Mouse (Mus musculus) WW6 (cell line): ENCODE results near the gene Foxo3.

Source experiments
- DNase-seq: peaks from one replicate; pipeline ENCODE4 v3.0.0-alpha.2; 2013; ENCODE audit warnings: low read depth, low spot score

The Foxo3 gene

DNA sequence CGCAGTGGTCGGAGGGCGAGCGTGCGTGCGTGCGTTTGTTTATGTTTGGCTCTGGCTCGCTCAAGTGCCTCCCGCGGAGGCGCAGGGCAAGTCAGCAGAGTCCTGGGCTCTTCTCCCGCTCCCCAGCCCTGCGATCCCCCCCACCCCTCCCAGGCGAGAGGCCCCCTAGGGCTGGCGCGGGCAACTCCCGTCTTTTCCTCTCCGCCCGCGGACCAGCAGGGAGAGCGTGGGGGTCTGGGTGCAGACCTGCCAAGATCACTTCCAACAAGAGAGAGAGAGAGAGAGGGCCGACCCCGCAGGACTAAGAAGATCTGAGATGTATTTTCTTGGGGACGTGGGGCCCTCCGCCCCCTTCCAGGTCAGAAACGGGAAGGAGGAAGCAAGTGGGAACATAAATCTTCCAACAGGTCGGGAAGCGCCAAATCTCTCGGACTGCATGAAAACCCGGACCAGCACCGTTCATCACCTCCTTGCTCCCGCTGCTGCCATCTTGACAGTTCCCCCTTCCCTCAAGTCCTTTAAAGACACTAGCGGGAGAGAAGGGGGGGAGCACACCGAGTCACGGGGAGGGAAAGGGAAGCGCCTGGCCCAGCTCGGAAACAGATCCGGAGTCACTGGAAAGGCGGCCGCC is 569 bp downstream of the Foxo3 start:
- DNase-seq = no peak

DNA sequence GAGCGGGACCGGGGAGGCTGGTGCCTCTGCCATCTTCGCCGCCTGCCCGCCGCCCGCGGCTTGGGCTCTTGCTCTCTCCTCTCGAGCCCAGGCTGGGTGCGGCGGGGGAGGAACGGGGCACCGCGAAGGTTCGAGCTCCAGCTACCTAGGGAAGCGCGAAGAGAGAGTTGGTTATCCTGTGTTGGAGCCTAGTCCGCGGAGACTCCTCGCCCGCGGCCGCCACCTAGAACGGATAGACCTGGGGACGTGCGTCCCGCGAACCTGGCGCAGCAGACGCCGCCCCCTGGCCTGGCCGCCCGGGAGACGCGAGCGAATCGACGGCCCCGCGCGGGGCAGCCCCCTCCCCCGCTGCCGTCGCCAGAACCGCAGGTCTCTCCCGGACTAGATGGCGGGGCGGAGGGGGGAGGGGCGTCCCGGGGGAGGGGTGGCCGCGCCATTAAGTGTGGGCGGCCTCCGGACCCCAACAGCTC is 1.1 kb downstream of the Foxo3 start:
- DNase-seq = no peak

DNA sequence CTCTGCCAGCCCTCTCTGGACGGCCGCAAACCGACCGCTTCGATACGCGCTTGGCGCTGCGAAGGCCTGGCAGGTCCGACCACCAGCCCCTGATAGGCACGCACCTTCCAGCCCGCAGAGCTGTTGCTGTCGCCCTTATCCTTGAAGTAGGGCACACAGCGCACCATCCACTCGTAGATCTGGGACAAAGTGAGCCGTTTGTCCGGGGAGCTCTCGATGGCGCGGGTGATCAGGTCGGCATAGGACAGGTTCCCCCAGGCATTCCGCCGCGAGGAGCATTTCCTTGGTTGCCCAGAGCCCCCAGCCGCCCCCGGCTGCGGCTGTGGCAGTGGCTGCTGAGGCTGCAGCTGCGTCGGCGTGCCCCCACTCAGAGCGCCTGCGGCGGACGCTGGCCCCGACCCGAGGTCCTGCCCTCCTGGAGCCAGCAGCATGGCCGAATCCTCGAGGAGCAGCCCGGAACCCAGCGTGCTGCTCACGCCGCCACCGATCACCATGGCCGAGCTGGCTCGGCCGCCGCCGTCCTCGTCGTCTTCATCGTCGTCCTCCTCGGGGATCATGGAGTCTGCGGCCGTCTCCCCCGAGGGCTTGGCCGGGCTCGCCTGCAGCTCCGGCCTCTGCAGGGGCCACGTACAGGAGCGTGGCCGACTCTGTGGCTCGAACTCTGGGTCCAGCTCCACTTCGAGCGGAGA is 1.7 kb downstream of the Foxo3 start:
- no peak for DNase-seq

DNA sequence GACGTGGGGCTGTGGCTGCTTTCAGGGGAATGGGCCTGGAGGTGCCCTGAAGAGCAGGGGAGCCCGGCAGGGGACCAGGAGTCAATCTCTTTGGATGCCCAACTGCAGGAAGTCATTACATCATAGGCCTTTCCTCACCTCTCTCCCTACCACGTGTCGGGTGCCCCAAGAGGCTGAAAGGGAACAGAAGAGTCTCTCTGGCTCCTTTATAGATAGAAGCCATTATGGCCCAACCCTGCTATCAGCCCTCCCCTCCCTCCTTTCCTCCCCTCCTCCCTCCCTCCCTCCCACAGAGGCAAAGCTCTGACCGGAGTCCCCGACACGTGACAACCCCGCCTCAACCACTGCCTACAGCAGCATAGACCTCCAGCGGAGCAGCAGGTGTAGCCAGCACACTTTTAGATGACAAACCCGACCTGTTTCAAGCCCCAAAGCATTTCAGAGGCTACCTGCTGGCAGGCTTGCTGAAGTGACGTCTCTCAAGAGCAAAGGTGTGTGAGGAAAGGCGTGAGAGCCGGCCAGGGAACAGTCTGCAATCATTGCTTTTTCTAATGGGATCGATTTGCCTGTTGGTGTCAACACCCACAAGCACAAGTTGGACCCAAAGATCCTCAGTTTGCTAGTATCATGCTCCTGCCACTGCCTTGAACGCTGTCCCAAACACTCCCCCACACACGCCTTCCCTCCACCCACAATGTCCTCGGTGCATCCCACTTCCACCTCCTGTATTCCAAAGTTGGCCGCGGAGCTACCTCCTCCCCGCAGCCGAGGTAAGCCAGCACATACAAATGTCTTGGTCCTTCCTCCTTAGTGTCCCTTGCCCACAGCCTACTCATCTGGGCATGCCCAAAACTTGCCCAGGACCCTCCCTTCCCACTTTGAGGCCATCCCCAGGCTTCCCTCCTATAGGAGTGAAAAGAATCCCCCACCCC is 2.5 kb downstream of the Foxo3 start:
- no peak for DNase-seq

DNA sequence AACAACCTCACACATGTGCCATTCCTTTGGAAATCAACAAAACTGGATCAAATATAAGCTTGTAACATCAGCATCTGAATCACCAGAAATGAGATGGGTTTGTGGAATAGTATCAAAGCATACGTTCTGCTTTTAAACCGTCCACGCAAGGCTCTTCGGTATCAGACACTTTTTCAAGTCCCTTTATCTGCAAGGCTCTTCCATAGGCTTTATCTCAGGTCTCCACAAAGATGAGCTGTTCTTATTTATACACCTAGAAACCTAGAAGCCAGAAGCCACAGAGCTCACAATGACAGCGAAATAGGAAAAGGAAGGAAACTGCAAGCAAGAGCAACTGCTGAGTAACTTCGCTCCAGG is 3.2 kb downstream of the Foxo3 start:
- DNase-seq = no peak

DNA sequence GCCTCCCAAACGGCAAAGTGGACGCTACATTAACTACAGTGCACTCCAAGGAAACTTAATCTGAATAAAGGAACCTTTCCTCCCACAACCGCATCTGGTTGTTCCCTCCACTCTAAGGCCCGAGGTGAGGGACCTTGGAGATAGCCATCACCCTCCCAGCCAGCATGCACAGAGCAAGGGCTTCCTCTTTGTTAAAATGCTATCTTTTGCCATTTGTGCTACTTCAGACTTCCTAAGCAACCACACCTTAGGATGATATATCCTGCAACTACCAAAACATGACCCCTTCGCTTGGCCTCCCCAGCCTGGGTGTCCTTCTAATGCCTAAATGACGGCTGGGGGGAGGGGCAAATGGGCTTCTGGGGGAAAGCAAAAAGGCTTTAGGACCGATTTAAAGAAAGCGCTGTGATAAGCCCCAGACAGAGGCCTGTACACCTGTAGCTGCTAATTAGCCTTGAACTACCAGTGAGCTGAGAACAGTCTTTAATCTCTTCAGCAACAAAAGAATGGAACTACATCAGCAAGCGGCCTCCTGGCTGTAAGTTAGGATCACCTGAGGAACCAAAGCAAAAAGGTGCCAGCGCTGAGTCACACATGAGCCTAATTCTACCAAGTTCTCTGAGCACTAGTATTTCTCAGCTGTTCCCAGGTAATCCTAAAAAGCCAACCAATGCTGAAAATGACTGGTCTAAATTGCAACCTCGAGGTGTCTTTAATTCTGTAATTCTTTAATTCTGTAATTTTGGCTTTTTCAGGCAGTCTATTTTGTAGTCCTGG is 4.9 kb downstream of the Foxo3 start:
- DNase-seq = no peak

DNA sequence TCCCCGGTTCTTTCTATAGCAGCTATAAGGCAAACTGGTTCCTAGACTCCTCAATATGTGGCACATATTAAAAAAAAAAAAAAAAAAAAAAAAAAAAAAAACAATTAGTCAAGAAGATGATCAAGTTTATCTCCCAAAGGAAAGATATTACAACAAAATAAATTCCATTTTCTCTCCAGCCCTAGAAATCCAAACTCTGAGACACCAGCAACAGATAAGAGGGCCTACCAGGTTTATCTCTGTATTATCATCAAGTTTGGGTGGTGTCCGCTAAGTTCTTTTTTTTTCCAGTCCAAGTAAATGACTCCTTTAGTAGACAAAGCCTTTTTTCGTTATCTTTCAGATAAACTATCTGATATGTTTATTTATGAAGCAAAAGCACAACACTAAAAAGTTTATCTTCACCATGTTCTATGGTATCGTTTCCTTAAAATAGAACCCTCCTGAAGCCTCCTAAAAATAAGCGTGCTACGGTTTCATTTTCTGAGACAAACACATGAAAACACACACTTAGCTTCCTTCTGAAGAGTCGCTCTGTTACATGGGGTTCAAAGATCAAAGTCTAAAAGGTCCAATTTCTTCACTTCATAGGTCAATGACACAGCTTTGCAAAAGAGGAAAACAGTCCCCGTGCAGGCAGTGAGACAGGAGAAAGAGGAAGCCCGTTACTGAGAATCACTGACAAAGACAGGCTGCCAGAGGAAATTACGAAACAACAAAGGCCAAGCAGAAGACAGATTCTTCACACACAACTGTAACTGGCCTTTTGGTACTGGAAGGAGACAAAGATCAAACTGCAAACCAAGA is 6.1 kb downstream of the Foxo3 start:
- DNase-seq = no peak

DNA sequence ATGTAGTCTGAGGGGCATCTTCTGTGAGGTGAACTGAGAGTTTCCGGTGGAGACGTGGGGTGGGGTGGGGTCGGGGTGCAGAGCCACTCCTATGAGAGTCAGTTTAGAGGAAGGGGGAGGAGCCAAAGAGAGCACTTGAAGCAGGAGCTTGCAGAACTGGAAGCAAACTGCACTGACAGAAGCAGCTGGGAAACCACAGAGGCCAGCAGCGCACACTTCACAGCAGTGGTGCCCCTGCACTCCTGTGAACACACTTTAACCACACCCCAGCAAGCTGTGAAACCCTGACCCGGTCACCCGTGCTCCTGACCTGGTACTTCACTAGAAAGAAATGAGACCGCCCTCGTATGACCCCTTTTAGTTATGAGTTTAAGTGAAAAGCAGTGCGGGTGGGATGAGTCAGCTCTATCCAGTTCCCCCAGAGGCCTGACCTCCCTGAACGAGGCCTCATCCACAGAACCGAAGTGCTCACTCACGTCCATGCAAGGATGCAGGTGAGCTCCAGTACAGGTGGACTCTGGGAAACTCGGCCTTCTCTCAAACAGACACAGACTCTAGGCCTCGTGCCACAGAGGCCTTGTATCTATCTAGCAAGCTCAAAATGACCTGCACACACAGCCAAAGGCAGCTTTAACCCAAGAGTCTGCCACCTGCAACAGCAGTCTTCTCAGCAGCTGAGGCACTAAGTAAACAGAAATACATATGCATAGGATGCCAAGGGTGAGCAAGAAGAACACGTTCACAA is 7.1 kb downstream of the Foxo3 start:
- DNase-seq = no peak

DNA sequence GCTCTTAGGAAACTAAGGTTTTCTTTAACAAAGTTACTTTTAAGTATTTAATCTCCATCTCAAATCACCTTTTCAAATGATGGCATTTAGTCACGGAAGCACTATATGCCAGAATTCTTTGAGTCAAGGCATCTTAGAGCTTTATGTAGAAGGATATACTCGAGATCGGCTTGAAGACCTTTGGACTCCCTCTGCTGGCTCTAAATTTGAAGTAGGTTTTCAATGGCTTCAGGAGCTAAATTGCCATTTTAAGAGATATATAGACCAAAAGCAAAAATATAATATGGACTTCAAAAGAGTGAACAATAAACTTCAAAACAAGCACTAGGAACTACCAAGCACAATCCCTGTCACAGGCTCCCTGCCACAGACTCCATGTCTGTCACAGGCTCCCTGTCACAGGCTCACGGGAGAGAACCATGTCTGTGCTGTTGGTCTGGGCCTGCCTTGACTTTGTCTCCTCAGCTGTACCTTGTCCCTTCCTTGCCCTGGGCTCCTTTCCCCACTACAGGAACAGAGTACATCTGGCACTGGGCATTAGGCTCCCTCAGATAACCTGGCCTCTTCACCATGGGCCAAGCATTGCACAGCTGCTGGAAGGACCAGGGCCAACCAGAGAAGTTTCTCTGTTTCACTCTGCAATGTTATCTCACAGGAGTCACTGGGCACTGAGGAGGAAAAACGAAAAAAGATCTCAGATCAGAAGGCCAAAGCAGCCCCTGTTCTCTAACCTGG is 8.6 kb downstream of the Foxo3 start:
- no peak for DNase-seq

DNA sequence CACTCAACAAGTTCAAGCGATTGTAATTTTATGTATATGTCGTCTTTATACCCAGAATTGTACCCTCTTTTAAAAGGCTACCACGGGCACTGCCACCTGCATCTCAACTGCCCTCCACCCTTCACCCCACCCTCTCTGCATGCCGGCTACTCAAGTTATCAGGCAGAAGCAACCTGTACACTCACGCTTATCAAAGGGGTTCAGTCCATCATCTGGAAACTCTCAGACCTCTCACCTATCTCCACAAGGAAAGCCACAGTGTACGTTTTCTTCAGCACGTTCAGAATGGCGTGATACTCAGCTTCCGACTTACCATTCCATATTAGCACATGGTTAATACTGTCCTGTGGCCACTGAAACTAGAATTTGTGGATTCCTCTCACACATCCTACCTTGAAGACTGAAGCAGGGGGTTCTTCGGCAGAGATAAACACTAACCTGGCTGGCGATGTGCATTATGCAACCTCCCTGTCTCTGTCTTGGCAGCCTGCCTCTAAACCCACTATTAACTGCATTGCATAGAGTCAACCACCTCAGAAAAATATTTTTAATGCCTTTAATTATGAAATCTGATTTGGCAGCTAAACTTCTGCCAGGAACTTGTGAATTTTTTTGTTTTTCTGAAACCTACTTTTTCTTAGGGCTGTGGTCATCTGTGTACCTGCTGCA is 11.4 kb downstream of the Foxo3 start:
- DNase-seq = no peak

DNA sequence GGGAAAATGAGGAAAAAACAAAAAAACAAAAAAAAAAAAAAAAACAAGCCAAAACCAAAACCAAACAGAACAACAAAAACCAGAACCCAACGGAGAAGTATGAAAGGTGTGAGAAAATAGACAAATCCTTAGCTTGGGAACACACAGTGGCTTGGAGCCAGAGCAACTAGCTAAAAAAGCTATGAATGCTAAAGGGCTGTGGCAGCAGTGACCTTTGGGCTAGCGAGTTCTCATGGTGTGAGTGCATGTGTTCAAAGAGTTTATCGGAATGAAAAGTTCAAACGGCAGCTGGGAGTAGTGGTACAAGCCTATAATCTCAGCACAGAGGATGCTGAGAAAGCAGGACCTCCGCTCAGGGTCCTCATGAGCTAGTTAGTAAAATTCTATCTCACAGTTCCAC is 12.4 kb downstream of the Foxo3 start:
- no peak for DNase-seq

DNA sequence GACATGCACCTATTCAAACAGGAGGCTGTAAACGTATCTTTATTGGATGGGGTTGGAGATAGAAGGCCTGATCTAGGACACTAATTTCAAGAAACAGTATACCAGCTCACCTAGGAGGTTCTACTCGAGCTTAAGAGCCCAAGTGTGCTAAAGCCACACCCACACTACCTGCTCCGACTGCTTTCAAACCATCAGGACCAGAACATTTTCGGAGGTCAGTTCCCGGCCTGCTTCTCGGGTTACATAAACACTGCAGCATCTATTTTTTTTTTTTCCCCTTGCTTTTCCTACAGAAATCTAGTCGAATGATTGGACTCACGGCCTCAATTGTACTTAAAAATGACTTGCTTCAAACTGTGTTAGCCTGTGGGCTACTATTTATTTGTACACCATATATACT is 12.9 kb downstream of the Foxo3 start:
- no peak for DNase-seq

DNA sequence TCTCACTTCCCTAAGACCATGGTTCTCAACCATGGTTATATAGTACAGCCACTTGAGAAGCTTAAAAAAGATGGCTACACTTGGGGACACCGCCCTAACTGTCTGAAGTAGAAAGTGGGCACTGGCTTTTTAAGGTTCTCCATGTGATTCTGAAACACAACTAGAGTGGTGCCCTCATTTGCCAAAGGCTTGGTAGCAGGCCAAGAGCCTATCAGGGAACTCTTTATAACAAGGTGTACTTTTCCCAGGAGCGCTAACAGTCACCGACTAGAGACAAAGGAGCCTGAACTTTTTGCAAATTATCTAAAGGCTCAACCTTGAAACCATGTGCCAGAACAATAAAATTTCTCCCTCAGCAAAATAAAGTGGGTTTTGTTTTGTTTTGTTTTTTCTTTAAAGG is 14.5 kb downstream of the Foxo3 start:
- DNase-seq = no peak

DNA sequence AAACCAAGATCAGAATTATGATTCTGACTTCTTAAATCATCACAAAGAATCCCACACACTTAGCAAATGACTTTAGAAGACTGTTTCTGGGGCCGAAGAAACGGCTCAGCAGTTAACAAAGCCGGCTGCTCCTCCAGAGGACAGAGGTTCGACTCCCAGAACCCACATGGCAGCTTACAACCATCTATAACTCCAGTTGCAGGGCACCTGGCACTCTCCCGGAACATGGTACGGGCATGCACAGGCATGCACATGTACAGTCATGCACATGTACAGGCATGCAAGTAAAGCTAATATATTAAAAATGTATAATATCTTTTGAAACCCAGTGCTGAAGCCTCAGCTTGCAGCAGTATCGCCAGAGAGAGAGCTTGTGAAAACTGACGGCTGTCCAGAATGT is 15.5 kb downstream of the Foxo3 start:
- no peak for DNase-seq

DNA sequence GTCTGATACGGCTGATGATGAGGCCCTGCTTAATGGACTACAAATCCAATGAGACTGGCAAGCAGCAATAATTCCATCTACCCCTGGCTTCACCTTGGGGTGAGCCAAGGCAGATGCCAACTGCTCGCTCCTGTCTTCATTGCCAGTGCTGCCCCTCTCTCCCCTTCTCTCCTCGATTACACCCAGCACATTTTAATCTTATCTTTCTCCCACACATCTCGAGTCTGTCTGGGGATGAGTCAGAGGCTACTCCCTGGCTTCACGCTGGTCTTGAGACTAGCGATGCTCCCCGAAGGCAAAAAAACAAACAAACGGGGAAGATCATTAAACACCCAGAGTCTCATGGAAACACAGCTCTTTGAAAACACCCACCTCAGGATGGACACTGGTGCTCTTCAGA is 16.0 kb downstream of the Foxo3 start:
- no peak for DNase-seq

DNA sequence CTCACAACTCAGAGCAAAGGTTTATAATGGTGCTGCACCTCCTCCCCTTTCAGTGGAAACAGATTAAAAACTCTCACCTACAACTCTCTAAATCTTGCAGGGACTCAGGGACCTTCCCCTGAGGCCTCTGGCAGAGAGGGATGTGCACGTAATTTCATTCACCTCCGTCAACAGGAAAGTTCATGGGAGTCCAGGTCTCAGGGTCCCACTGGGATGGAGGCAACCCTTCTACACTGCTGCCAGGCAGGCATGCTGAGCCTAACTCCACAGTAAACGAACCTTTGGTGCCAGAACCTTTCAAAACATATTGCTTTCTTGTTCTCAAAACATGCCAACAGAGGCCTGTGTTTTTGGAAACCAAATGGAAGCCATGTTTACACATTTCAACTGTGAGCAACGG is 17.0 kb downstream of the Foxo3 start:
- no peak for DNase-seq

DNA sequence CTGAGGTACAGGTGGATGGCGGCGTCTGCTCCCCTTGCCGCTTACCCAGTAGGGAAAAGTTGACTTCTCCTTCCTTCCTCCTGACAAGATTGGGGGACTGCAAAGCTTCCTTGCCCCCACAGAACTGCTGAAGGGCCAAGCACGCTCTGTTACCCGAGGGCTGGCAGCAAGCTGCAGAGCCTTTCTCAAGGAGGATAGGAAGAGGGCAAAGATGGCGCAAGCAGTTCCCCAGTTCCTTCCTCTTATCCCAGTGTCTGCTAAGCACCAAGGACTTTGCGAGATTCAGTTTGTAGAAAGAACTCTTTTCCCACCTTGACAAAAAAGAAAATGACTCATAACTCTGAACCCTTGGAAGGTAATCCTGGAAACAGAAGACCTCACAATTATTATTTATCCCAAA is 18.6 kb downstream of the Foxo3 start:
- DNase-seq = no peak

DNA sequence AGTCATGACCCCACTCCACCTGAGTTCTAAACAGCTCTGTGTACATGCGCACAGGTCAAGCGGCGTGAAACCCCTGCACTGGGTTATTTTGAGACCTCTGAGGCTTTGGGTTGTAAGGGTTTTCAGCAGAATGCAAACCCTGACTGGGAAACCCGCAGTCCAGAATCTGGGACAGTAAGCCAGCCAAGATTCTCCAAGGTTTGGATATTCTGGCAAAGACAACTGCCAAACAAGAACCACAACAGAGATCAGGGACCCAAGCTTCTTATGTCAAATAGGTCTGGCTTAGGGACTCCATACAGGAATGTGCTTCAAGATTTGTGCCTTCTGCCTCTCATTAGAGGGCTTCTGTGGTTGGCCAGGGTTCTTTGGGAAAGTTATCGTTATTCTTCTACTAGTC is 21.8 kb downstream of the Foxo3 start:
- DNase-seq = no peak

DNA sequence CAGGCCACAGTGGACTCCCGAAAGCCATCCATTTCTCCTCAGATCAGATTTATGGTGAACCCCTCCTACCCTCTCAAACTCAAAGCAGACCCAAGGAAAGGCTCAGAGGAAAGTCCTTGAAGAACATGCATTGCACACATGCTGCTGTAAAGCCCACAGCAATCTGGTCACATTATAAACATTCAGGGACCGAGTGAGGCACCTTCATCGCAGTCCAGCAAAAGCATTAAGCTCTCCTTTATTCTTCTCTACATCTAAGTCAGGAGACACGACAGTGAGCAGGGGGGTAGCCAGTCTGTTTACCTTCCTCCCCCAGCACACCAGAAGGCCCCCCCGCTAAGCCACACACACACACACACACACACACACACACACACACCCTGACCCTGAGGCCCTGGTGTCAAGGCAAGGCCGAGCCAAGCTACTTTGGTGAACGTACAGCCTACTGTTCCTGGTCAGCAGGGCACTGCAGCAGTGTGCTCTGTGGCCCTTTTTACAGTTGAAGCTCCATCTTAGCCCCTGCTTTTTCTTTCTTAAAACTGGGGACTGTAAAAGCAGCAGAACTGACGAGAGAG is 24.7 kb downstream of the Foxo3 start:
- DNase-seq = no peak
